Mouse (Mus musculus): ENCODE data around the gene Racgap1.

DNA sequence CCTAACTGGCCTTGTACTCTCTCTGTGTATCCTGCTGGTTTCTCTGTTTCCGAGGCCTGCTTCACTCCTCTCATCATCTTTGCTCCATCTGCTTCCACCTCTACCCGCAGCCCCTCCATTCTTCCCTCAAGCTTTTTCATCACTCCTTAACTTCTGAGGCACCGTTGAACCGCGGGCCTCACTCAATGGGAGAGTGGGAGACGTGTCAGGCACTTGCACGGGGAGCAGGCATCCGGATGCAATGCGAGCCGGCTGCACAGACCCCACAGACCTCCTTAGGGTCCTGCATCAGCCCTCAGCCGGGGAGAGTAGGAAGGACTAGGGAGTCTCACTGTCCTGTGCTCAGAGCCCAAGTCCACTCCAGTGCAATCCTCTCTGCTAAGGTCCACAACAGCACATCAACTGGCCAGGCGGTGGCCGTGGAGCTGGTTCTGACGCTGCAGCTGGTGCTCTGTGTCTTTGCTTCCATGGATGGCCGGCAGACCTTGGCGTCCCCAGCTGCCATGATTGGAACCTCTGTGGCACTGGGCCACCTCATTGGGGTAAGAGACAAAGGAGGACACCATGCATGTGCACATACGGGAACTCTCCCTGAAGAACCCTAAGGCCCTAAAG is 49.1 kb downstream of the Racgap1 start:
- TF ChIP-seq POLR2A (IDR thresholded peaks at IDR 0.05; ENCODE audit: low read depth, low read length) (no peak), CTCF (conservative IDR thresholded peaks at IDR 0.05; ENCODE audit: insufficient read depth, insufficient read length, low read depth, low read length) (no peak)
